ENCODE assay signal across 23 mouse cellular contexts in the genomic region with DNA sequence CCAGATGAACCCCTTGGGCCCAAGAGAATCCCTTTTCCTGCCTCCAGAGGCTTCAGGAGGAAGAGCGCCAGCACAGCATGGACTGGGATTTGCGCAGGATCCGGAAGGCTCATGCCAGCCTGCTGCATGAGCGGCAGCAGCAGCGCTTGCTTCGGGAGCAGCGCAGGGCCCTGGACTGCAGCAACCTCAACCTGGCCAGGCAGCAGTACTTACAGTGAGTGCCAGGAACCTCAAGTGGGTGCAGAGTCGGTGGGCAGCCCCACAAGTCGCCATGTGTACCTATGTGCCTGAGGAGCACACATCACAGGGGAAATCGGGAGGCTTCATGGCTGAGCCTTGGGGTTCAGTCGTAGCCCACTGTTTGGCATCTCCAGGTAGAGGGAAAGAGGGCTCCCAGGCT. TPM values are rescaled to one million over a fixed set of nuclear protein-coding genes. Genes with fewer than 3 reads are reported as not detected.
DNase-seq lines count a peak whose midpoint lies in the region; ATAC-seq and TF ChIP-seq lines count a peak whose summit lies in the region.
"Had no signal": no experiment of that assay in that cellular context is flagged by ENCODE, and none has a peak within 500 bp of the region (broad histone marks: within the 10 kb centered on the region; RNA-seq: fewer than 3 reads in every experiment).

No protein-coding gene starts in this region.

- H3K27ac ChIP-seq in intestine, embryonic 14.5 days (ENCODE audit: low read depth), result no peak overlapping the region
- no peak overlapping the region for H3K27ac ChIP-seq in intestine, embryonic 15.5 days
- no peak overlapping the region for H3K27ac ChIP-seq in liver, postnatal 0 days (ENCODE audit: low read depth)
- H3K27ac ChIP-seq: embryonic facial prominence, embryonic 12.5 days; forebrain, embryonic 13.5 days; heart, embryonic 15.5 days; hindbrain, embryonic 15.5 days had no signal

- intact Hi-C loops in gastrocnemius, postnatal 36 days (cut with DNase I), result loop anchor here (10.0 kb wide), 1 partner anchor 442 kb away; the partner anchor contains the start of gene Wnt7b

- ATAC-seq in intestine, embryonic 14.5 days (replicated peaks; ENCODE audit: low FRiP score, low TSS enrichment, low read depth), result no peak
- ATAC-seq in intestine, embryonic 15.5 days, result no peak
- no peak for ATAC-seq in liver, postnatal 0 days
- ATAC-seq: activated CD4-positive, CD25-positive, alpha-beta regulatory T cell, adult 4 months; forebrain, embryonic 13.5 days; Patski had no signal

- H3K4me1 ChIP-seq in intestine, embryonic 14.5 days (replicated peaks; ENCODE audit: control insufficient read depth, insufficient read depth, low read length), result no peaks in the 10 kb centered on the region
- H3K4me1 ChIP-seq in intestine, embryonic 15.5 days (replicated peaks), result no peaks in the 10 kb centered on the region
- no peaks in the 10 kb centered on the region for H3K4me1 ChIP-seq in liver, postnatal 0 days (ENCODE audit: insufficient read depth)
- H3K4me1 ChIP-seq: embryonic facial prominence, embryonic 12.5 days; forebrain, embryonic 13.5 days; heart, embryonic 15.5 days; hindbrain, embryonic 15.5 days had no signal

- DNase-seq in gastrocnemius, postnatal 4 days (ENCODE audit: low spot score in 2 of 2), result peak; percentile 5 to 14
- no peak for DNase-seq in gastrocnemius, postnatal 36 days
- DNase-seq in intestine, embryonic 14.5 days (ENCODE audit: low spot score), result peak; percentile 45
- DNase-seq in liver, postnatal 0 days, result peak; percentile 10
- DNase-seq in liver, result no peak
- DNase-seq in urinary bladder, postnatal 25 days (ENCODE audit: low spot score), result peak; percentile 2
- no peak for DNase-seq in urinary bladder, adult 2 months (ENCODE audit: low spot score)
- DNase-seq: adrenal gland, postnatal 14 days; cerebellum, adult 11-12 months; cerebellum, adult 9-10 months; cerebellum, postnatal 25 days had no signal

- H3K9me3 ChIP-seq in intestine, embryonic 14.5 days (ENCODE audit: control insufficient read depth, low read length), result no peaks in the 10 kb centered on the region
- H3K9me3 ChIP-seq in intestine, embryonic 15.5 days, result no peaks in the 10 kb centered on the region
- H3K9me3 ChIP-seq in liver, postnatal 0 days (ENCODE audit: low read length), result no peaks in the 10 kb centered on the region
- H3K9me3 ChIP-seq: embryonic facial prominence, embryonic 12.5 days; forebrain, embryonic 13.5 days; heart, embryonic 15.5 days; hindbrain, embryonic 15.5 days had no signal

- no peak overlapping the region for H3K4me3 ChIP-seq in intestine, embryonic 14.5 days (ENCODE audit: low read depth, low read length)
- H3K4me3 ChIP-seq in intestine, embryonic 15.5 days (replicated peaks), result no peak overlapping the region
- H3K4me3 ChIP-seq in liver, postnatal 0 days (ENCODE audit: low read depth, low read length), result no peak overlapping the region
- H3K4me3 ChIP-seq: embryonic facial prominence, embryonic 12.5 days; forebrain, embryonic 13.5 days; heart, embryonic 15.5 days; hindbrain, embryonic 15.5 days had no signal

- no peak for TF ChIP-seq CTCF in liver, postnatal 0 days (IDR thresholded peaks at IDR 0.05; ENCODE audit: low read depth)

- no peak overlapping the region for H3K4me2 ChIP-seq in intestine, embryonic 14.5 days (ENCODE audit: low read length)
- no peak overlapping the region for H3K4me2 ChIP-seq in intestine, embryonic 15.5 days (replicated peaks)
- H3K4me2 ChIP-seq in liver, postnatal 0 days (ENCODE audit: low read depth, low read length), result no peak overlapping the region
- H3K4me2 ChIP-seq: embryonic facial prominence, embryonic 12.5 days; forebrain, embryonic 13.5 days; heart, embryonic 15.5 days; hindbrain, embryonic 15.5 days had no signal

- no peak overlapping the region for H3K9ac ChIP-seq in intestine, embryonic 14.5 days (ENCODE audit: low read length)
- no peak overlapping the region for H3K9ac ChIP-seq in intestine, embryonic 15.5 days
- no peak overlapping the region for H3K9ac ChIP-seq in liver, postnatal 0 days (replicated peaks)
- H3K9ac ChIP-seq: embryonic facial prominence, embryonic 12.5 days; forebrain, embryonic 13.5 days; heart, embryonic 15.5 days; hindbrain, embryonic 15.5 days had no signal

- no peaks in the 10 kb centered on the region for H3K27me3 ChIP-seq in intestine, embryonic 14.5 days (replicated peaks; ENCODE audit: control insufficient read depth, insufficient read depth, low read length)
- no peaks in the 10 kb centered on the region for H3K27me3 ChIP-seq in intestine, embryonic 15.5 days (replicated peaks)
- no peaks in the 10 kb centered on the region for H3K27me3 ChIP-seq in liver, postnatal 0 days (ENCODE audit: insufficient read depth, low read length)
- H3K27me3 ChIP-seq: embryonic facial prominence, embryonic 12.5 days; forebrain, embryonic 13.5 days; hindbrain, embryonic 15.5 days had no signal

- no peaks in the 10 kb centered on the region for H3K36me3 ChIP-seq in intestine, embryonic 14.5 days (ENCODE audit: control insufficient read depth, insufficient read depth, low read length)
- no peaks in the 10 kb centered on the region for H3K36me3 ChIP-seq in intestine, embryonic 15.5 days
- H3K36me3 ChIP-seq in liver, postnatal 0 days (replicated peaks; ENCODE audit: insufficient read depth, low read length), result no peaks in the 10 kb centered on the region
- H3K36me3 ChIP-seq: embryonic facial prominence, embryonic 12.5 days; heart, embryonic 15.5 days; hindbrain, embryonic 15.5 days had no signal

- TF ChIP-seq EP300 in liver, postnatal 0 days (IDR thresholded peaks at IDR 0.05; ENCODE audit: low read depth), result no peak

- WGBS in intestine, embryonic 14.5 days, result 85% methylated on average over 11 of the region's 11 CpGs
- WGBS in intestine, embryonic 15.5 days, result 87% methylated on average over 11 of the region's 11 CpGs
- 83% methylated on average over 11 of the region's 11 CpGs for WGBS in liver, postnatal 0 days (ENCODE audit: insufficient replicate concordance)

RNA-seq across cellular contexts. Expression of gene Ribc2, which starts 11.3 kb away (rescaled TPM):
- total RNA-seq in gastrocnemius, postnatal 4 days (2021), result not detected
- total RNA-seq in gastrocnemius, postnatal 36 days (2021), result not detected
- polyA plus RNA-seq in intestine, embryonic 14.5 days (2014; fragmentation: Nextera tagmentation; extraction: Ambion mirVana), result 0.20 and 0.40 TPM in 2 replicates
- 0.08 and 0.19 TPM in 2 replicates for polyA plus RNA-seq in intestine, embryonic 15.5 days (2015; fragmentation: Nextera tagmentation; extraction: Ambion mirVana)
- polyA plus RNA-seq in liver, postnatal 0 days (2015; fragmentation: Nextera tagmentation; extraction: Ambion mirVana), result 0.06 TPM in 1 of 2 replicates, not detected in the other
- 0.63 and 0.83 TPM in 2 replicates for polyA plus RNA-seq in urinary bladder, adult 2 months (2012; rRNA removed)
- total RNA-seq: adrenal gland, adult 18-20 months; adrenal gland, postnatal 14 days; CH12.LX; gastrocnemius, adult 8-10 months; heart, postnatal 25 days had no signal
- polyA plus RNA-seq: activated CD4-positive, CD25-positive, alpha-beta regulatory T cell, adult 4 months; Patski had no signal

RNA-seq across cellular contexts. Expression of gene Smc1b, which starts 11.4 kb away (rescaled TPM):
- total RNA-seq in gastrocnemius, postnatal 4 days (2021), result under 1 TPM; 0.08 to 0.17 TPM
- not detected for total RNA-seq in gastrocnemius, postnatal 36 days (2021)
- 0.22 and 0.23 TPM in 2 replicates for polyA plus RNA-seq in intestine, embryonic 14.5 days (2014; fragmentation: Nextera tagmentation; extraction: Ambion mirVana)
- polyA plus RNA-seq in intestine, embryonic 15.5 days (2015; fragmentation: Nextera tagmentation; extraction: Ambion mirVana), result 0.11 and 0.21 TPM in 2 replicates
- 0.54 and 0.94 TPM in 2 replicates for polyA plus RNA-seq in liver, postnatal 0 days (2015; fragmentation: Nextera tagmentation; extraction: Ambion mirVana)
- 0.21 and 0.22 TPM in 2 replicates for polyA plus RNA-seq in urinary bladder, adult 2 months (2012; rRNA removed)
- total RNA-seq: adrenal gland, adult 18-20 months; CH12.LX; gastrocnemius, adult 8-10 months; heart, postnatal 25 days had no signal
- polyA plus RNA-seq: activated CD4-positive, CD25-positive, alpha-beta regulatory T cell, adult 4 months; gonadal fat pad, adult 2 months had no signal

Comparison
In these comparisons a context has a peak if more than half of its experiments do, and no peak if none do; other contexts are left out.
1. DNase-seq: peak in gastrocnemius, postnatal 4 days (2 of 2), intestine, embryonic 14.5 days (single experiment), liver, postnatal 0 days (single experiment) and urinary bladder, postnatal 25 days (single experiment); none in gastrocnemius, postnatal 36 days (0 of 2), liver (single experiment) and urinary bladder, adult 2 months (single experiment).